Mouse (Mus musculus) mouse trophoblast stem cell (cell line): ENCODE measurements around the gene Gm3099.
"Not testable (repeated sequence)": the region's sequence is repeated elsewhere in the genome, so short reads cannot be mapped to it uniquely, and the experiment has no call there.

ENCODE experiments used
- in situ Hi-C, 2 experiments: fragments of 300-500 bp; cut with MseI, MboI; formaldehyde crosslinking; loops; 2 replicates in 1 of 2; 3 replicates in 1 of 2; pipeline ENCODE4 v1.15.1; 2025

Gene Gm3099

DNA sequence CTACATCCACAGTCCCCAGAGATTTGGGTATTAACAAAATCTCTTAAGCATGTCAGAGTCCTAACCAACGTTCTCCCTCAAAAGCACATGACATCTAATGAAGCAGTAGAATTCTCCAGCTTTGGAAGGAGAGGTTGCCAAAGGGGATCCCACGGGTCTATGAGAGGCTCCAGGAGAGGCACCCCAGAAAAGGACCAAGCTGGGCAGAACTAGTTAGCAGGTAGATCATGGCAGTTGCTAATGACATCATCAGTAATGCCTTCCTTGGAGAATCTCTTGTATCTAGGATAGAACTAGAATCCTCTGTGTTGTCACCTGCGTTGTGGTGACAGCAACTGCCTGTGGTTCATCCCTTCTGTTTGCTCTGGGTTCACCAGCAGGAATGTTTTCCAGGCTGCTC, at the start of gene Gm3099:
Gm3099 (plus strand) TSS at position 301 of the 400 bp plus-strand sequence.
- in situ Hi-C loops: not testable (repeated sequence)

GRCm38 (mm10) chr14:3963247-3963646, 34.9 kb upstream of the Gm3099 start, which contains the start of gene Gm3095:
Gene Gm3095 (plus strand): TSS chr14:3963547.
- in situ Hi-C loops: not testable (repeated sequence)

GRCm38 (mm10) chr14:4023641-4024040, 25.4 kb downstream of the Gm3099 start, which contains the start of gene Gm5796:
Gene Gm5796 (plus strand): TSS chr14:4023941.
- in situ Hi-C loops: not testable (repeated sequence)
